Mouse (Mus musculus) liver, embryonic 11.5 days (tissue): ENCODE data around the gene Trim15. TPM values are rescaled to one million over a fixed set of nuclear protein-coding genes. Genes with fewer than 3 reads are reported as not detected.
"Not testable (repeated sequence)": the region's sequence is repeated elsewhere in the genome, so short reads cannot be mapped to it uniquely, and the experiment has no call there.

Experiments used
- ATAC-seq: fragments of 200-750 bp; cut with Nextera tagmentation; replicated peaks from 2 replicates; pipeline ENCODE4 v1.8.0; 2017; ENCODE audit warnings: moderate number of reproducible peaks, mild to moderate bottlenecking, moderate TSS enrichment, moderate library complexity; ENCODE audit not compliant: low FRiP score
- DNase-seq: peaks from one replicate; pipeline ENCODE4 v3.0.0-alpha.2; 2017; ENCODE audit warnings: low spot score
- H3K27ac ChIP-seq: fragments of 300-500 bp; sonication (generic); 2 replicates; pipeline ENCODE4 v1.5.1; 2014; ENCODE audit warnings: mild to moderate bottlenecking, low read depth, low read length, control low read depth
- H3K27me3 ChIP-seq: fragments of 300-500 bp; sonication (generic); replicated peaks from 2 replicates; pipeline ENCODE4 v1.6.1; 2014; ENCODE audit warnings: low read length, mixed read lengths; ENCODE audit not compliant: control insufficient read depth, insufficient read depth
- H3K36me3 ChIP-seq: fragments of 300-500 bp; sonication (generic); 2 replicates; pipeline ENCODE4 v1.6.1; 2014; ENCODE audit warnings: mild to moderate bottlenecking, low read length, moderate library complexity, mixed read lengths; ENCODE audit not compliant: control insufficient read depth, insufficient read depth
- H3K4me1 ChIP-seq: fragments of 300-500 bp; sonication (generic); replicated peaks from 2 replicates; pipeline ENCODE4 v1.6.1; 2014; ENCODE audit warnings: low read length, mixed read lengths; ENCODE audit not compliant: control insufficient read depth, insufficient read depth
- H3K4me2 ChIP-seq: fragments of 300-500 bp; sonication (generic); 2 replicates; pipeline ENCODE4 v1.6.1; 2014; ENCODE audit warnings: mild to moderate bottlenecking, control low read depth, moderate library complexity
- H3K4me3 ChIP-seq: fragments of 300-500 bp; sonication (generic); 2 replicates; pipeline ENCODE4 v1.5.1; 2014; ENCODE audit warnings: low read depth, low read length, control low read depth
- H3K9ac ChIP-seq: fragments of 300-500 bp; sonication (generic); 2 replicates; pipeline ENCODE4 v1.6.1; 2014; ENCODE audit warnings: low read depth, low read length, control low read depth
- H3K9me3 ChIP-seq: fragments of 300-500 bp; sonication (generic); 2 replicates; pipeline ENCODE4 v1.6.1; 2016; ENCODE audit warnings: low read length, inconsistent platforms, mixed read lengths; ENCODE audit not compliant: control insufficient read depth
- WGBS: fragments of 180-500 bp; shearing (Covaris S2); extraction: QIAGEN DNeasy Blood & Tissue Kit; methylation state at CpG from one replicate; pipeline ENCODE4 v1.1.7; 2014; 5-methylcytosine and 5-hydroxymethylcytosine counted together
- polyA plus RNA-seq: library from polyadenylated mRNA; unstranded; fragments of >200 nt; fragmentation: Nextera tagmentation; extraction: Ambion mirVana; gene quantifications from 2 replicates; pipeline ENCODE4 v1.2.1, GENCODE M21; 2014

Trim15 gene
- polyA plus RNA-seq, 1 experiment from 2014 or later: 0.18 TPM

DNA sequence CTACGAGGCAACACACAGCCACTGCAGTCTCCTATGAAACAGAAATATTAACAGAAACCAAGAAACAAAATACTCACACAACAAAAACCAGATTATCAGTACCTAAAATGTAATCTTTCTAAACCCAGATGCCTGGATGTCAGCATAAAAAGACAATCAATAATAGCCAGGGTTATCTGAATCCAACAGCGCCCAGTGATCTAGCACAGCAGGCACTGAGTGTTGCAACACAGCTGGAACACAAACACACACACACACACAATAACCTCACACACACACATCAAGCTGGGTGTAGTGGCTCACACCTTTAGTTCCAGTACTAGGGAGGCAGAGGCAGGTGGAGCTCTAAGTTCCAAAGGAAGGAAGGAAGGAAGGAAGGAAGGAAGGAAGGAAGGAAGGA is 38.5 kb downstream of the Trim15 start:
- DNase-seq: no peak
- peak; percentile 59 for ATAC-seq
- WGBS: 66% methylated on average over 2 of the region's 2 CpGs
- Histone ChIP-seq H3K4me3 (no peak overlapping the region), H3K27ac (no peak overlapping the region), H3K4me1 (no peaks in the 10 kb centered on the region), H3K36me3 (no peaks in the 10 kb centered on the region), H3K9me3 (no peaks in the 10 kb centered on the region), H3K4me2 (no peak overlapping the region), H3K9ac (no peak overlapping the region), H3K27me3 (peaks cover 3% of the 10 kb centered on the region; the same call in 1 of the 2 replicates)

DNA sequence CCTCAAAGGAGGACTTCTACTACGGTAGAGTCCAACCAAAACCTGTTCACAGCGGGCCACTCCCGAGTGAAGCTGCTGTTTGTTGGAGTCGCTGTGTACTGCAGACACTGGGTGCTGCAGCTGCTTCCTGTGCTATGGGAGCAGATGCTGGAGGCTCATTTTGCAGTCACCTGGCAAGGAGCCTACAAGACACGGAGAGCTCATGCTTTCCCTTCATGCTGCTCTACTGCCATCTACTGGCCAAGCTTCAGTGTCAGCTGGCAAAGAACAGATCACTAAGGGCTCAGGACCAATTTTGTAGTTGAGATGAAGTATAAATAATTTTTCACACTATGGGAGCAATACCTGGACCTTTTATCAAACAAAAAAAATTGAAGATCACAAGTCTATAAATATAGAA is 41.0 kb downstream of the Trim15 start:
- not testable (repeated sequence) for H3K27me3 ChIP-seq, H3K27ac ChIP-seq, H3K9me3 ChIP-seq, H3K9ac ChIP-seq, H3K4me1 ChIP-seq, DNase-seq, H3K4me3 ChIP-seq, H3K36me3 ChIP-seq, H3K4me2 ChIP-seq
- WGBS: 15% methylated on average over 5 of the region's 5 CpGs
- ATAC-seq: peak; percentile 17; the same call in 1 of the 2 replicates

DNA sequence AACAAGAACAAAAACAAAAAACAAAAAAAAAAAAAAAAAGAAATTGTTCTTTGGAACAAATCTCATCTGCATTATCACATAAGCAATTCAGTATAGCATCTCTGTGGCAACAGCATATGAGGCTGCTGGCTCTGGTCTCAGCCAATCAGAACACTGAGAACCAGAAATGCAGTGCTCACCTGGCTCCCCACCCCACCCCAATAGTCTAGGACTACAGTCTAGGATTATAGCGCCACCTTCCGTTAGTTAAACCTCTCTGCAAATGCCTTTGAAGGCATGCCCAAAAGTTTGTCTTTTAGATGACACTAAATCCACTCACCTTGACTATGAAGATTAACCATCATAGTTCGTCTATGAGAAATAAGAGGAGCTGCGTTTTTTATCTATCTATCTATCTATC is 41.5 kb downstream of the Trim15 start:
- DNase-seq: no peak
- no peak overlapping the region for H3K27ac ChIP-seq
- H3K4me3 ChIP-seq: no peak overlapping the region
- ATAC-seq: no peak; the same call in 1 of the 2 replicates
- no peaks in the 10 kb centered on the region for H3K36me3 ChIP-seq
- H3K4me2 ChIP-seq: no peak overlapping the region
- no peaks in the 10 kb centered on the region for H3K4me1 ChIP-seq
- no peak overlapping the region for H3K9ac ChIP-seq
- WGBS: 22% methylated on average over 4 of the region's 4 CpGs
- no peaks in the 10 kb centered on the region for H3K9me3 ChIP-seq
- H3K27me3 ChIP-seq: peaks cover 3% of the 10 kb centered on the region; the same call in 1 of the 2 replicates

DNA sequence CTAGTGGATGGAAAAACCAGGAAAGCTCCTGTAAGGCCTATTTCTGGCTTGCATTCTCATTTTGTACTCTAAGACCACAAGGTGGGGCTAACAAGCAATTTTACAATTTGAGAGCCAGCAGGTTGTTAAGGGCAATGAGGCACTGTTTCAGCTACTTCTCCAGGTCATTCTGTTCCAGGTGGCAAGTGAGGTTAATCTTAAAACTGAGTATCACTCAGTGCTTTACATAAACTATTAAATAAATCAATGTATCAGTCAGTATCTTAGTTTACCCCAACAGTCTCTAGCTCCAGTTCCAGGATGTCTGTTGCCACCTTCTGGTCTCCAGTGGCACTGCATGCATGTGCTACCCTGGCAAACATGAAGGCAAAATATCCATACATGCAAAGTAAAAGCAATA is 43.0 kb downstream of the Trim15 start:
- Histone ChIP-seq H3K27me3 (peaks cover 3% of the 10 kb centered on the region; the same call in 1 of the 2 replicates), H3K4me3 (no peak overlapping the region), H3K9me3 (no peaks in the 10 kb centered on the region), H3K27ac (no peak overlapping the region), H3K9ac (no peak overlapping the region), H3K4me1 (no peaks in the 10 kb centered on the region), H3K36me3 (no peaks in the 10 kb centered on the region), H3K4me2 (no peak overlapping the region)
- ATAC-seq (peak; percentile 49; the same call in 1 of the 2 replicates), DNase-seq (no peak)

DNA sequence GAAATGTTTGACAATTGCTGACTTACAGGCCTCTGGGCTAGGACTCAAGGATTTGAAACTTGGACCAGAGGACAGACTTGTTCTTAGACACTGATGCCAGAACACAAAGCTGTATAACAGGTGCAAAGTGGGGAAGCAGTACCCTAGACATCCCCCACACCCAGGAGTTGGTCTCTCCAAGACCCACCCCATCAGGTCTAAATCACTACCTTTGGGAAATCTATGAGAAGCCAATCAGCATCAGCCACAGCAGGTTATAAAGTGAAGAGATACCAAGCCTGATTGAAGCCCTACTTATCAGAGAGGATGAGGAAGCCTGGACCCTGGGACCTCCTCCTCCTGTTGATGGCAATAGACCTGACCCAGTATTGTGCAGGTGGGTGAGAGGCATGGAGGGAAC is 55.1 kb downstream of the Trim15 start, which contains the start of gene H2-M10.6:
Gene H2-M10.6 (plus strand): TSS at position 301 of the 400 bp plus-strand sequence.
- Histone ChIP-seq H3K4me1 (no peaks in the 10 kb centered on the region), H3K27me3 (no peaks in the 10 kb centered on the region), H3K9me3 (no peaks in the 10 kb centered on the region), H3K4me2 (no peak within 1 kb of the TSS), H3K4me3 (no peak within 1 kb of the TSS), H3K9ac (no peak within 1 kb of the TSS), H3K36me3 (no peaks in the 10 kb centered on the region), H3K27ac (no peak within 1 kb of the TSS)
- ATAC-seq (no peak), DNase-seq (no peak)

Other genes with a start within 250 kb of the Trim15 start
- not detected in 2 replicates for gene H2-M9, start 224.5 kb downstream of the Trim15 start, polyA plus RNA-seq
- not detected in 2 replicates for gene H2-M1, start 195.0 kb downstream of the Trim15 start, polyA plus RNA-seq
- gene H2-M10.5, start 94.3 kb downstream of the Trim15 start, polyA plus RNA-seq: not detected in 2 replicates
- not detected in 2 replicates for gene H2-M10.6, start 55.0 kb downstream of the Trim15 start, polyA plus RNA-seq
- 16.6 and 20.7 TPM in 2 replicates for gene Trim26, start 30.1 kb downstream of the Trim15 start, polyA plus RNA-seq
- 70.1 and 81.4 TPM in 2 replicates for gene Trim10, start 2.4 kb upstream of the Trim15 start, polyA plus RNA-seq
- gene Trim40, start 22.9 kb upstream of the Trim15 start, polyA plus RNA-seq: not detected in 2 replicates
- not detected in 2 replicates for gene Trim31, start 30.9 kb upstream of the Trim15 start, polyA plus RNA-seq
- 0.14 TPM in 1 of 2 replicates, not detected in the other for gene Rnf39, start 75.7 kb upstream of the Trim15 start, polyA plus RNA-seq
- 78.5 and 84.7 TPM in 2 replicates for gene Ppp1r11, start 84.5 kb upstream of the Trim15 start, polyA plus RNA-seq
- gene Znrd1, start 91.3 kb upstream of the Trim15 start, polyA plus RNA-seq: 55.2 and 62.2 TPM in 2 replicates
- 5.4 and 6.6 TPM in 2 replicates for gene Znrd1as, start 91.4 kb upstream of the Trim15 start, polyA plus RNA-seq
- not detected in 2 replicates for gene 2410137M14Rik, start 114.0 kb upstream of the Trim15 start, polyA plus RNA-seq
- 0.08 and 0.09 TPM in 2 replicates for gene H2-M5, start 122.3 kb upstream of the Trim15 start, polyA plus RNA-seq
- 28.3 and 28.8 TPM in 2 replicates for gene Zfp57, start 134.0 kb upstream of the Trim15 start, polyA plus RNA-seq
- gene Mog, start 156.2 kb upstream of the Trim15 start, polyA plus RNA-seq: 0.14 TPM in 1 of 2 replicates, not detected in the other
- gene Gabbr1, start 178.8 kb upstream of the Trim15 start, polyA plus RNA-seq: 2.9 and 3.9 TPM in 2 replicates
- not detected in 2 replicates for gene Olfr90, start 221.3 kb upstream of the Trim15 start, polyA plus RNA-seq
- 0.06 TPM in 1 of 2 replicates, not detected in the other for gene Olfr91, start 231.1 kb upstream of the Trim15 start, polyA plus RNA-seq